Mouse (Mus musculus) thymus, postnatal 4 days (tissue): ENCODE measurements at regions not wholly inside any gene's neighbourhood (a gene's known extent, or its start where the extent isn't known, plus 50 kb on each side); places are given as distances from the start of the nearest gene placed in this dataset.

Source experiments
- DNase-seq: peaks from one replicate; pipeline ENCODE4 v3.0.0; 2021

GRCm38 (mm10) chr3:151366707-151367306, 70.9 kb upstream of the Adgrl4 start:
- DNase-seq: no peak

GRCm38 (mm10) chr3:151383326-151384019, 54.2 kb upstream of the Adgrl4 start:
- DNase-seq: no peak

- DNase-seq: no peak
Observed at GRCm38 (mm10) chr3:151384850-151385249, 52.8 kb upstream of the Adgrl4 start.

GRCm38 (mm10) chr3:151386103-151386502, 51.6 kb upstream of the Adgrl4 start:
- no peak for DNase-seq
